In genomic region chr16:93918679-93919060, GRCm38 (mm10) we compare ENCODE assay signal across 8 mouse cellular contexts. TPM values are rescaled to one million over a fixed set of nuclear protein-coding genes. Genes with fewer than 3 reads are reported as not detected.
DNase-seq lines count a peak whose midpoint lies in the region; ATAC-seq and TF ChIP-seq lines count a peak whose summit lies in the region.

No protein-coding gene starts in this region.

- H3K9ac ChIP-seq in kidney, postnatal 0 days (ENCODE audit: low read depth, low read length) = no peak overlapping the region
- no peak overlapping the region for H3K9ac ChIP-seq in hindbrain, embryonic 12.5 days
- H3K9ac ChIP-seq in midbrain, embryonic 15.5 days = no peak overlapping the region
- no peak overlapping the region for H3K9ac ChIP-seq in lung, postnatal 0 days (replicated peaks; ENCODE audit: low read depth)

- ATAC-seq in kidney, postnatal 0 days (replicated peaks; ENCODE audit: low FRiP score, low read depth) = no peak
- ATAC-seq in hindbrain, embryonic 12.5 days (ENCODE audit: low FRiP score) = no peak
- ATAC-seq in midbrain, embryonic 15.5 days (replicated peaks) = no peak
- no peak for ATAC-seq in lung, postnatal 0 days

- H3K4me1 ChIP-seq in kidney, postnatal 0 days (replicated peaks; ENCODE audit: insufficient read depth, low read length) = no peaks in the 10 kb centered on the region
- H3K4me1 ChIP-seq in hindbrain, embryonic 12.5 days = peaks cover 4% of the 10 kb centered on the region; the same call in 1 of the 2 replicates
- H3K4me1 ChIP-seq in midbrain, embryonic 15.5 days = no peaks in the 10 kb centered on the region
- peaks cover 5% of the 10 kb centered on the region; the same call in 1 of the 2 replicates for H3K4me1 ChIP-seq in lung, postnatal 0 days (ENCODE audit: insufficient read depth, low read depth, low read length)

- H3K4me2 ChIP-seq in kidney, postnatal 0 days (ENCODE audit: low read length) = 0 out of 2 replicates have a peak overlapping the region, but pooled peaks have one; percentile 21
- H3K4me2 ChIP-seq in hindbrain, embryonic 12.5 days (replicated peaks) = peak overlapping the region; percentile 47
- peak overlapping the region; percentile 41 for H3K4me2 ChIP-seq in midbrain, embryonic 15.5 days
- no peak overlapping the region for H3K4me2 ChIP-seq in lung, postnatal 0 days (replicated peaks; ENCODE audit: low read depth, low read length)

- no peaks in the 10 kb centered on the region for H3K9me3 ChIP-seq in kidney, postnatal 0 days (replicated peaks; ENCODE audit: low read length)
- H3K9me3 ChIP-seq in hindbrain, embryonic 12.5 days (replicated peaks) = no peaks in the 10 kb centered on the region
- H3K9me3 ChIP-seq in midbrain, embryonic 15.5 days = no peaks in the 10 kb centered on the region
- no peaks in the 10 kb centered on the region for H3K9me3 ChIP-seq in lung, postnatal 0 days (ENCODE audit: low read length)

- no peaks in the 10 kb centered on the region for H3K36me3 ChIP-seq in kidney, postnatal 0 days (ENCODE audit: insufficient read depth, low read length)
- no peaks in the 10 kb centered on the region for H3K36me3 ChIP-seq in hindbrain, embryonic 12.5 days
- H3K36me3 ChIP-seq in midbrain, embryonic 15.5 days (replicated peaks) = no peaks in the 10 kb centered on the region
- no peaks in the 10 kb centered on the region for H3K36me3 ChIP-seq in lung, postnatal 0 days (ENCODE audit: insufficient read depth, low read length)

- TF ChIP-seq CTCF in kidney, postnatal 0 days (IDR thresholded peaks at IDR 0.05; ENCODE audit: low read depth) = no peak
- no peak for TF ChIP-seq CTCF in lung, postnatal 0 days (IDR thresholded peaks at IDR 0.05)

- 54% methylated on average over 8 of the region's 8 CpGs for WGBS in kidney, postnatal 0 days
- 56% methylated on average over 8 of the region's 8 CpGs for WGBS in hindbrain, embryonic 12.5 days
- 61% methylated on average over 8 of the region's 8 CpGs for WGBS in midbrain, embryonic 15.5 days
- 56% methylated on average over 8 of the region's 8 CpGs for WGBS in lung, postnatal 0 days

- DNase-seq in kidney, postnatal 0 days (ENCODE audit: low spot score) = no peak
- DNase-seq in kidney, postnatal 4 days = no peak
- DNase-seq in ZHBTc4 (ENCODE audit: low read depth, low spot score) = peak; percentile 38
- no peak for DNase-seq in right cerebral cortex, postnatal 36 days (ENCODE audit: low spot score in 2 of 2)
- DNase-seq in lung, postnatal 0 days (ENCODE audit: low spot score) = no peak
- DNase-seq in adrenal gland, postnatal 10 days = no peak

- H3K27me3 ChIP-seq in kidney, postnatal 0 days (ENCODE audit: insufficient read depth, low read length) = no peaks in the 10 kb centered on the region
- 0 out of 2 replicates have a peak, but pooled peaks cover 2% of the 10 kb centered on the region for H3K27me3 ChIP-seq in hindbrain, embryonic 12.5 days
- H3K27me3 ChIP-seq in midbrain, embryonic 15.5 days (replicated peaks) = no peaks in the 10 kb centered on the region
- no peaks in the 10 kb centered on the region for H3K27me3 ChIP-seq in lung, postnatal 0 days (replicated peaks; ENCODE audit: insufficient read depth, low read length)

- H3K27ac ChIP-seq in kidney, postnatal 0 days = no peak overlapping the region
- H3K27ac ChIP-seq in hindbrain, embryonic 12.5 days = no peak overlapping the region
- H3K27ac ChIP-seq in midbrain, embryonic 15.5 days = no peak overlapping the region
- H3K27ac ChIP-seq in lung, postnatal 0 days (ENCODE audit: low read length) = no peak overlapping the region

- no peak overlapping the region for H3K4me3 ChIP-seq in kidney, postnatal 0 days (replicated peaks; ENCODE audit: low read depth, low read length)
- H3K4me3 ChIP-seq in hindbrain, embryonic 12.5 days = no peak overlapping the region
- H3K4me3 ChIP-seq in midbrain, embryonic 15.5 days = no peak overlapping the region
- H3K4me3 ChIP-seq in lung, postnatal 0 days (ENCODE audit: low read depth, low read length) = no peak overlapping the region

- no peak for TF ChIP-seq EP300 in lung, postnatal 0 days (IDR thresholded peaks at IDR 0.05)

RNA-seq across cellular contexts. Expression of gene Chaf1b, which starts 35.0 kb away (rescaled TPM):
- polyA plus RNA-seq in kidney, postnatal 0 days (2015; fragmentation: Nextera tagmentation; extraction: Ambion mirVana) = 43.8 and 49.2 TPM in 2 replicates
- 48.4 and 55.1 TPM in 2 replicates for polyA plus RNA-seq in hindbrain, embryonic 12.5 days (2016; fragmentation: Nextera tagmentation; extraction: Ambion mirVana)
- 15.3 and 17.0 TPM in 2 replicates for polyA plus RNA-seq in midbrain, embryonic 15.5 days (2015; fragmentation: Nextera tagmentation; extraction: Ambion mirVana)
- polyA plus RNA-seq in lung, postnatal 0 days (2015; fragmentation: Nextera tagmentation; extraction: Ambion mirVana) = 9.6 and 10.2 TPM in 2 replicates
- 10 to 100 TPM; 10.1 to 14.5 TPM for total RNA-seq in adrenal gland, postnatal 10 days (2021)
